Mouse (Mus musculus): ENCODE results near the gene Zbtb9. TPM values are rescaled to one million over a fixed set of nuclear protein-coding genes. Genes with fewer than 3 reads are reported as not detected.
A peak's percentile ranks its signal among the peaks of the same experiment; 100 is the strongest.

Gene Zbtb9
- polyA plus RNA-seq, 1 experiment from 2014 or later, result 19.9 TPM

DNA sequence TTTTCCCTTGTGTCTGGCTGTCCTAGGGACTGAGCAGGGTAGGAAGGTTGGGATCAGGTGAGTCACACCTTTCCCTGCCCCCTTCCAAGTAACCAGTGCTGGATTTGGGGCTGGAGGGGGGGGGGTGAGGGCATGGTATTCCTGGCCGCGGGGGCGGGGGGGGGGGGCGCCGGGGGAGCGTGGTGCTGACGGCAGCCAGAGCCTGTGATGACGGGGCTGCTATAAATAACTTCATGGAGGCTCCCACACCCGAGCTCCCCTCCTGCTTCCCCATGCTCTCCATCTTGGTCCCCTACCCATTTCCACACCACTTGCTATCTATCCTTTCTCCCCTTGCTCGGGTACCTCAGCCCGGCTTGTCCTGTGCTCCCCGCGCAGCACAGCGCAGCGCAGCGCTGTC lies 19.2 kb upstream of the Zbtb9 start:
- no peak overlapping the region for H3K27ac ChIP-seq (ENCODE audit: low read length)
- no peak overlapping the region for H3K9ac ChIP-seq (replicated peaks; ENCODE audit: low read length)
- peak overlapping the region; percentile 64 for H3K4me2 ChIP-seq (replicated peaks; ENCODE audit: low read depth, low read length)
- 23% methylated on average over 9 of the region's 16 CpGs for WGBS
- H3K4me1 ChIP-seq (ENCODE audit: insufficient read depth, low read length), result peaks cover 52% of the 10 kb centered on the region
- no peaks in the 10 kb centered on the region for H3K9me3 ChIP-seq (ENCODE audit: low read length)
- no peak overlapping the region for H3K4me3 ChIP-seq (ENCODE audit: low read length)
- H3K27me3 ChIP-seq (ENCODE audit: insufficient read depth, low read length), result no peaks in the 10 kb centered on the region
- peaks cover 28% of the 10 kb centered on the region for H3K36me3 ChIP-seq (ENCODE audit: insufficient read depth, low read length)
- no peak for ATAC-seq (ENCODE audit: low FRiP score, low TSS enrichment)

DNA sequence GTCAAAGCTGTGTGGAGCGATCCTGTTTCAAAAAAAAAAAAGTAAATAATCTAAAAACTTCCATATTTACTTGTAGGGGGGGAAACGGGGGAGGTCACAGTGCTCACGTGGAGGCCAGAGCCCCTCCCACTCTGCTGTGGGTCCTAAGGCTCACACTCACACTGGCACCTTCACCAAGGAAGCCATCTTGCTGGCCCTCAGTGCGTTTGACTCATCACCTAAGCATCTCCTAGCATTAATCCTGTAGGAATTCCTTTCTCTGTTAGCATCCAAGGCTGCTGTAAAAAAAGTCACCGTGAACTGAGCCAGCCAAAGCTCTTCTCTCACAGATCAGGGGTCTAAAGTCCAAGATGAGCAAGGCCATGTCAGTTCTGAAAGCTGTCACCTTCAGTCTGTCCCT lies 16.7 kb upstream of the Zbtb9 start:
- peaks cover 46% of the 10 kb centered on the region for H3K36me3 ChIP-seq (ENCODE audit: insufficient read depth, low read length)
- H3K4me2 ChIP-seq (replicated peaks; ENCODE audit: low read depth, low read length), result no peak overlapping the region
- 79% methylated on average over 5 of the region's 5 CpGs for WGBS

DNA sequence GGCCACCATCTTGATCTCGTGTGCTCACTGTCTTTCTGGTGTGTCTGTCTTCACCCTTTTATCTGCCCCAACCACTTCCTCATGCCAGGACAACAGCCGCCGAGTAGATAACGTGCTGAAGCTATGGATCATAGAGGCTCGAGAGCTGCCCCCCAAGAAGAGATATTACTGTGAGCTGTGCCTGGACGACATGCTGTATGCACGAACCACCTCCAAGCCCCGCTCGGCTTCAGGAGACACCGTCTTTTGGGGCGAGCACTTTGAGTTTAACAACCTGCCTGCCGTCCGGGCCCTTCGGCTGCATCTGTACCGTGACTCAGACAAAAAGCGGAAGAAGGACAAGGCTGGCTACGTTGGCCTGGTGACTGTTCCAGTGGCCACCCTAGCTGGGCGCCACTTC lies 16.1 kb upstream of the Zbtb9 start:
- no peaks in the 10 kb centered on the region for H3K9me3 ChIP-seq (ENCODE audit: low read length)
- 95% methylated on average over 18 of the region's 18 CpGs for WGBS
- no peaks in the 10 kb centered on the region for H3K27me3 ChIP-seq (ENCODE audit: insufficient read depth, low read length)
- peaks cover 52% of the 10 kb centered on the region for H3K36me3 ChIP-seq (ENCODE audit: insufficient read depth, low read length)
- H3K4me3 ChIP-seq (ENCODE audit: low read length), result no peak overlapping the region
- H3K4me1 ChIP-seq (ENCODE audit: insufficient read depth, low read length), result peaks cover 23% of the 10 kb centered on the region
- ATAC-seq (ENCODE audit: low FRiP score, low TSS enrichment), result no peak
- no peak overlapping the region for H3K4me2 ChIP-seq (replicated peaks; ENCODE audit: low read depth, low read length)
- H3K9ac ChIP-seq (replicated peaks; ENCODE audit: low read length), result no peak overlapping the region
- no peak overlapping the region for H3K27ac ChIP-seq (ENCODE audit: low read length)

More for the DNA sequence above, 16.7 kb upstream of the Zbtb9 start:
- no peak for ATAC-seq (ENCODE audit: low FRiP score, low TSS enrichment)
- Histone ChIP-seq H3K9me3 (ENCODE audit: low read length) (no peaks in the 10 kb centered on the region), H3K27me3 (ENCODE audit: insufficient read depth, low read length) (no peaks in the 10 kb centered on the region), H3K9ac (replicated peaks; ENCODE audit: low read length) (no peak overlapping the region), H3K4me3 (ENCODE audit: low read length) (no peak overlapping the region), H3K4me1 (ENCODE audit: insufficient read depth, low read length) (peaks cover 29% of the 10 kb centered on the region), H3K27ac (ENCODE audit: low read length) (no peak overlapping the region)

DNA sequence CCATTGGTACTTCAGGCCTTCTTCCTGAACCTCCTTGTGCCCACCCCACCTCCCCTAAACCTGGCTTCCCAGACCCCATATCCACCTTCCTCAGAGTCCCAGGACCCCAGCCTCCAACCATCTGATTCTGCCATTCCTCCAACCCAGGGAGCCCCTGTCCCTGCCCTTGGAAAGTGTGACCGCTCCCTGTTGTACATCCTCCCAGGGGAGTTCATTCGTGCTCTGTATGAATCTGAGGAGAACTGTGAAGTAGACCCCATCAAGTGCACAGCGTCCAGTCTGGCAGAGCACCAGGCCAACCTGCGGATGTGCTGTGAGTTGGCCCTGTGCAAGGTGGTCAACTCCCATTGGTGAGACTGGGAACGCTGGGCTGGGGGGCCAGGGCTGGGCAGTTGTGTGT lies 15.1 kb upstream of the Zbtb9 start:
- no peak overlapping the region for H3K27ac ChIP-seq (ENCODE audit: low read length)
- H3K9ac ChIP-seq (replicated peaks; ENCODE audit: low read length), result no peak overlapping the region
- peaks cover 13% of the 10 kb centered on the region for H3K4me1 ChIP-seq (ENCODE audit: insufficient read depth, low read length)
- peaks cover 61% of the 10 kb centered on the region for H3K36me3 ChIP-seq (ENCODE audit: insufficient read depth, low read length)
- no peak overlapping the region for H3K4me3 ChIP-seq (ENCODE audit: low read length)
- 96% methylated on average over 5 of the region's 5 CpGs for WGBS
- no peaks in the 10 kb centered on the region for H3K9me3 ChIP-seq (ENCODE audit: low read length)
- ATAC-seq (ENCODE audit: low FRiP score, low TSS enrichment), result no peak
- H3K4me2 ChIP-seq (replicated peaks; ENCODE audit: low read depth, low read length), result no peak overlapping the region
- no peaks in the 10 kb centered on the region for H3K27me3 ChIP-seq (ENCODE audit: insufficient read depth, low read length)

DNA sequence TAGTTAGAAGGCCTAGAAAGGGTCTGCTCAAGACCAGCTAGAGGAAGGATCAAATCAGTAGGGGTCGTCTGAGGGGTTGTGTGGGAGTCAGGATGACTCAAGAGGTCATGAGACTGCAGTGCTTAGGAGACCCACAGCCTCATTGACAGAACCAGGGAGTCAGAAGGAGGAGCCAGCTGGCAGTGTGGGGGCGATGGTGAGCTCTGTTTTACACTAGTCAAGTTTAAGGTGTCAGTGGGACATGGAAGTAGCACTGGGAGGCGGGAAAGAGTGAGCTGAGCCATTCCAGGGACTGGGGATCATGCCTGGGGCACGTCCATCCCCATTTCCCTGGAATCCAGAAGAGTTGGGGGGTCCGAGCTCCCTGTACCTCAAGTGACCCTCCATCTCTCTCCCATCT lies 14.1 kb upstream of the Zbtb9 start:
- ATAC-seq (ENCODE audit: low FRiP score, low TSS enrichment), result no peak
- Histone ChIP-seq H3K4me2 (replicated peaks; ENCODE audit: low read depth, low read length) (no peak overlapping the region), H3K4me1 (ENCODE audit: insufficient read depth, low read length) (peaks cover 3% of the 10 kb centered on the region; the same call in 1 of the 2 replicates), H3K4me3 (ENCODE audit: low read length) (no peak overlapping the region), H3K9ac (replicated peaks; ENCODE audit: low read length) (no peak overlapping the region), H3K9me3 (ENCODE audit: low read length) (no peaks in the 10 kb centered on the region), H3K27me3 (ENCODE audit: insufficient read depth, low read length) (no peaks in the 10 kb centered on the region), H3K27ac (ENCODE audit: low read length) (no peak overlapping the region), H3K36me3 (ENCODE audit: insufficient read depth, low read length) (peaks cover 66% of the 10 kb centered on the region)
- 49% methylated on average over 5 of the region's 5 CpGs for WGBS

DNA sequence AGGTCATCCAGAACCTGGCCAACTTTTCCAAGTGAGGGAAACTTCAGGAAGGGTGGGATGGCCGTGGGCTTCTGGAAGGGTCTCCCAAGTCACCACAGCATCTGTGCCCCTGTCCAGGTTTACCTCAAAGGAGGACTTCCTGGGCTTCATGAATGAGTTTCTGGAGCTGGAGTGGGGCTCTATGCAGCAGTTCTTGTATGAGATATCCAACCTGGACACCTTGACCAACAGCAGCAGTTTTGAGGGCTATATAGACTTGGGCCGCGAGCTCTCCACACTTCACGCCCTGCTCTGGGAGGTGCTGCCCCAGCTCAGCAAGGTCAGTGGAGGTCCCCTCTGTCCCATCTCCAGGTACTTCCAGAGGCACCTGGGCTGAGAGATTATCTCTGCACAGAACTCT lies 13.2 kb upstream of the Zbtb9 start:
- WGBS, result 96% methylated on average over 4 of the region's 4 CpGs
- ATAC-seq (ENCODE audit: low FRiP score, low TSS enrichment), result no peak
- no peaks in the 10 kb centered on the region for H3K9me3 ChIP-seq (ENCODE audit: low read length)
- no peak overlapping the region for H3K27ac ChIP-seq (ENCODE audit: low read length)
- H3K36me3 ChIP-seq (ENCODE audit: insufficient read depth, low read length), result peaks cover 73% of the 10 kb centered on the region
- H3K4me3 ChIP-seq (ENCODE audit: low read length), result no peak overlapping the region
- H3K4me2 ChIP-seq (replicated peaks; ENCODE audit: low read depth, low read length), result no peak overlapping the region
- H3K4me1 ChIP-seq (ENCODE audit: insufficient read depth, low read length), result no peaks in the 10 kb centered on the region
- no peaks in the 10 kb centered on the region for H3K27me3 ChIP-seq (ENCODE audit: insufficient read depth, low read length)
- H3K9ac ChIP-seq (replicated peaks; ENCODE audit: low read length), result no peak overlapping the region

DNA sequence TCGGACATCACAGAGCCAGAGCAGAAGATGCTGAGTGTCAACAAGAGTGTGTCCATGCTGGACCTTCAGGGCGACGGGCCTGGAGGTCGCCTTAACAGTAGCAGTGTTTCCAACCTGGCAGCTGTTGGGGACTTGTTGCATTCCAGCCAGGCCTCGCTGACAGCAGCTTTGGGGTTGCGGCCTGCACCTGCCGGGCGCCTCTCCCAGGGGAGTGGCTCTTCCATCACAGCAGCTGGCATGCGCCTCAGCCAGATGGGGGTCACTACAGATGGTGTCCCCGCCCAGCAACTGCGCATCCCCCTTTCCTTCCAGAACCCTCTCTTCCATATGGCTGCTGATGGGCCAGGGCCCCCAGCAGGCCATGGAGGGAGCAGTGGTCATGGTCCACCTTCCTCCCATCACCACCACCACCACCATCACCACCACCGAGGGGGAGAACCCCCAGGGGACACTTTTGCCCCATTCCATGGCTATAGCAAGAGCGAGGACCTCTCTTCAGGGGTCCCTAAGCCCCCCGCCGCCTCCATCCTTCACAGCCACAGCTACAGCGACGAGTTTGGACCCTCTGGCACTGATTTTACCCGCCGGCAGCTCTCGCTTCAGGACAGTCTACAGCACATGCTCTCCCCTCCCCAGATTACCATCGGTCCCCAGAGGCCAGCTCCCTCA lies 11.3 kb upstream of the Zbtb9 start:
- H3K9me3 ChIP-seq (ENCODE audit: low read length), result no peaks in the 10 kb centered on the region
- no peak overlapping the region for H3K4me2 ChIP-seq (replicated peaks; ENCODE audit: low read depth, low read length)
- H3K9ac ChIP-seq (replicated peaks; ENCODE audit: low read length), result no peak overlapping the region
- no peaks in the 10 kb centered on the region for H3K4me1 ChIP-seq (ENCODE audit: insufficient read depth, low read length)
- WGBS, result 93% methylated on average over 21 of the region's 21 CpGs
- H3K27me3 ChIP-seq (ENCODE audit: insufficient read depth, low read length), result no peaks in the 10 kb centered on the region
- peaks cover 70% of the 10 kb centered on the region for H3K36me3 ChIP-seq (ENCODE audit: insufficient read depth, low read length)
- H3K4me3 ChIP-seq (ENCODE audit: low read length), result no peak overlapping the region
- no peak for ATAC-seq (ENCODE audit: low FRiP score, low TSS enrichment)
- H3K27ac ChIP-seq (ENCODE audit: low read length), result no peak overlapping the region

DNA sequence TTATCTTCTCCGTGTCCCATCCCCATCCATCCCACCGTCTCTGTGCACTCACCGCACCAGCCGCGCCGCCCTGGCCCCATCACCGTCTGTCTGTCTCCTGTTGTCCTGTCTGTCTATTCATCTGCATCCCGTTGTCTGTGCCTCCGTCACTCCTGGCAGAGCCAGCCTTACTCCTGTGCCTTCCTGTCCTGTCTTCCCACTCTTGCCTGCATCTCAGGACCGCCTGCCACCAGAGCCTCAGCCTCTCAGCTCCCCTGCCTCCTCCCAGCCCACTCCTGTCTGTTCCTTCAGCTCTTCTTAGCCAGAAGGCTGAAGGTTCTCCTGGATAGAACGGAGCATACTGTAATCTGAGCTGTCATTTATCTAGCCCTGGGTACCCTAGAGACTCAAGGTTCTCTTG lies 6.0 kb upstream of the Zbtb9 start:
- Histone ChIP-seq H3K27me3 (ENCODE audit: insufficient read depth, low read length) (no peaks in the 10 kb centered on the region), H3K9me3 (ENCODE audit: low read length) (no peaks in the 10 kb centered on the region), H3K9ac (replicated peaks; ENCODE audit: low read length) (no peak overlapping the region), H3K4me3 (ENCODE audit: low read length) (no peak overlapping the region), H3K36me3 (ENCODE audit: insufficient read depth, low read length) (peaks cover 44% of the 10 kb centered on the region), H3K4me2 (replicated peaks; ENCODE audit: low read depth, low read length) (no peak overlapping the region), H3K4me1 (ENCODE audit: insufficient read depth, low read length) (peaks cover 10% of the 10 kb centered on the region), H3K27ac (ENCODE audit: low read length) (no peak overlapping the region)
- ATAC-seq (ENCODE audit: low FRiP score, low TSS enrichment), result no peak
- 89% methylated on average over 11 of the region's 11 CpGs for WGBS

DNA sequence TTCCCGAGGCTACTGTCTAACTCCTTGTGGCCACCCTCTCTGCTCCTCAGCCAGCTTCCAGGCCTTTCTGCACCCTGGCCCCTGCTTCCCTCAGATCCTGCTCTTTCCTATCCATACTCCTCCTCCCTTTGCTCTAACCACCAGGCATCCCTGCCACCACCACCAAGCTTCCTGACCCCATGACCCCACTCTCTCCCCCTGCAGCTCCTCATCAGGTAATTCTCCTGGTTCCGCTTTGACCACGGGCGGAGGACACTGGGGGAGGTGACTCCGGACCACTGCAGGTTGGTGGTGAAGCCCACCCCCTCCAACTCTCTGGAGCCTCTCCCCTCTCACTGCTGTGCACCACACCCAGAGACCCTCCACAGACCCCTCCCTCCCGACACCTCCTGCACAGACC lies 5.5 kb upstream of the Zbtb9 start:
- Histone ChIP-seq H3K36me3 (ENCODE audit: insufficient read depth, low read length) (peaks cover 40% of the 10 kb centered on the region), H3K4me2 (replicated peaks; ENCODE audit: low read depth, low read length) (no peak overlapping the region), H3K4me1 (ENCODE audit: insufficient read depth, low read length) (peaks cover 14% of the 10 kb centered on the region), H3K27ac (ENCODE audit: low read length) (no peak overlapping the region), H3K9me3 (ENCODE audit: low read length) (no peaks in the 10 kb centered on the region), H3K9ac (replicated peaks; ENCODE audit: low read length) (no peak overlapping the region), H3K27me3 (ENCODE audit: insufficient read depth, low read length) (no peaks in the 10 kb centered on the region), H3K4me3 (ENCODE audit: low read length) (no peak overlapping the region)
- WGBS, result 87% methylated on average over 6 of the region's 6 CpGs
- ATAC-seq (ENCODE audit: low FRiP score, low TSS enrichment), result no peak

DNA sequence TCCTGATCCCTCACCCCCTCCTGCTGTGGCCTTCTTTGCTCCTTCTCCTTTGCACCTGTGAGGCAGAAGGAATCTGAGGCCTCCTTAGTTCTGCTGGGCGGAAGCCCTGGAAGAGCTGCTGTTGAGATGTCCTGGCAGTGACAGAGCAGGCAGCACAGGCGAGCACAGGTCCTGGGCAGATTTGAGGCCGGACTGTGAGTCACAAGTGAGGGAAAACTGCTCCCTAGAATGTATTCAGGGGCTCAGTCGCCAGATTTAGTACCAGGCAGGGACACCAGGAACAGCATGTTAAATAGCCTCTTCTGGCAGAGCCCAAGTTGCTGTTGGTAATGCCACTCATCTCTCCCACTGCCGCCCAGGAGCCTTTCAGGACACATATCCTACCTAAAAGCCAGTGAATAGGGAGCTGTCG lies 4.8 kb upstream of the Zbtb9 start:
- Histone ChIP-seq H3K4me3 (ENCODE audit: low read length) (no peak overlapping the region), H3K4me2 (replicated peaks; ENCODE audit: low read depth, low read length) (no peak overlapping the region), H3K27ac (ENCODE audit: low read length) (no peak overlapping the region), H3K36me3 (ENCODE audit: insufficient read depth, low read length) (peaks cover 33% of the 10 kb centered on the region), H3K4me1 (ENCODE audit: insufficient read depth, low read length) (peaks cover 14% of the 10 kb centered on the region), H3K27me3 (ENCODE audit: insufficient read depth, low read length) (no peaks in the 10 kb centered on the region), H3K9ac (replicated peaks; ENCODE audit: low read length) (no peak overlapping the region), H3K9me3 (ENCODE audit: low read length) (no peaks in the 10 kb centered on the region)
- WGBS, result 82% methylated on average over 6 of the region's 6 CpGs
- ATAC-seq (ENCODE audit: low FRiP score, low TSS enrichment), result no peak

All from kidney, embryonic 16.5 days (tissue).